20 mouse cellular contexts compared by ENCODE assay signal in the genomic region with DNA sequence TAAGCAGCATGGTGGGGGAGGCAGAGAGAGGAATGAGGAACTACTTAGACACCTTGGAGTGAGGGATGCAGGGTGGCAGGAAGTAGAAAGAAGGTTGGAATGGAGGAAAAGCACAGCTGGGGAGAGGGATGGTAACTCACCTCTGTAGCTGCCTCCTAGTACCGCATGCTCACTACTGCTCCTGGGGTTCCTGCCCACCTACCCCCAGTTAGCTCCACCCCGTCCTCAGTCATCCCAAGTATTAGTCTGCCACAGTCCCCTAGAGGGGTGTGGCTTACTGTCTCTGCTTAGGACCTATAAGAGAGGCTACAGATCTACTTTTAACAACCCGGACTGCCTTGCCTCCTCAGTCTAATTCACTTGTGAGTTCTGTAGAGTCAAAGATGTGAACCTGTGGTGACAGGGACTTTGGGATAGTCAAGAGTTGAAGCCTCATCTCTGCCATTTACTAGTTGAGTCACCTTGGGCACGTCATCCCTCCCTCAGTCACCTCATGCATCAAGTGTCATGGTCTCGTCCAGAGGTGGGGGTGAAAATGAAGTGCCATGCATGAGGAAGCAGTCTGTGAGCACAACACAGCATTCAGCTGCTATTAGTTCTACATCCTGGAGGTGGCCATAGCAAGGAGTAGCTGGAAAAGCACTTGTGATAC. TPM values are rescaled to one million over a fixed set of nuclear protein-coding genes. Genes with fewer than 3 reads are reported as not detected.
A peak's percentile ranks its signal among the peaks of the same experiment; 100 is the strongest.
DNase-seq lines count a peak whose midpoint lies in the region; ATAC-seq and TF ChIP-seq lines count a peak whose summit lies in the region.
"Had no signal": no experiment of that assay in that cellular context is flagged by ENCODE, and none has a peak within 500 bp of the region (broad histone marks: within the 10 kb centered on the region; RNA-seq: fewer than 3 reads in every experiment).

No protein-coding gene starts in this region.

- H3K9ac ChIP-seq in lung, embryonic 15.5 days = no peak overlapping the region
- H3K9ac ChIP-seq in liver, postnatal 0 days (replicated peaks) = no peak overlapping the region
- H3K9ac ChIP-seq: embryonic facial prominence, embryonic 15.5 days had no signal

- no peak for DNase-seq in lung, postnatal 10 days
- DNase-seq in testis, postnatal 14 days (ENCODE audit: low spot score) = no peak
- peak; percentile 48 for DNase-seq in ZHBTc4 (ENCODE audit: low read depth, low spot score)
- DNase-seq in liver, postnatal 0 days = no peak
- DNase-seq in cerebellum, postnatal 10 days = no peak
- DNase-seq: adrenal gland, postnatal 10 days; cerebellum, adult 11-12 months; cerebellum, postnatal 25 days; gastrocnemius, adult 2 months; heart, adult 11 months; lung, adult 18-20 months; midbrain, embryonic 14.5 days; right cerebral cortex, adult 18-20 months; thymus, adult 2 months had no signal

- H3K9me3 ChIP-seq in lung, embryonic 15.5 days = no peaks in the 10 kb centered on the region
- no peaks in the 10 kb centered on the region for H3K9me3 ChIP-seq in liver, postnatal 0 days (ENCODE audit: low read length)
- H3K9me3 ChIP-seq: embryonic facial prominence, embryonic 15.5 days; heart, embryonic 13.5 days; hindbrain, embryonic 13.5 days; limb, embryonic 10.5 days had no signal

- H3K4me1 ChIP-seq in lung, embryonic 15.5 days = peaks cover 6% of the 10 kb centered on the region
- H3K4me1 ChIP-seq in testis, adult 2 months (ENCODE audit: control insufficient read depth, insufficient read depth, low read length) = peaks cover 27% of the 10 kb centered on the region
- H3K4me1 ChIP-seq in liver, postnatal 0 days (ENCODE audit: insufficient read depth) = 0 out of 2 replicates have a peak, but pooled peaks cover 13% of the 10 kb centered on the region

- TF ChIP-seq POLR2A in testis, adult 2 months (IDR thresholded peaks at IDR 0.05; ENCODE audit: control insufficient read depth, low read depth, low read length) = no peak

- H3K27ac ChIP-seq in lung, embryonic 15.5 days = 0 out of 2 replicates have a peak overlapping the region, but pooled peaks have one; percentile 8
- H3K27ac ChIP-seq in testis, adult 2 months (ENCODE audit: control insufficient read depth, insufficient read depth, low read depth, low read length) = peak overlapping the region; percentile 19; the same call in 1 of the 2 replicates
- no peak overlapping the region for H3K27ac ChIP-seq in liver, postnatal 0 days (ENCODE audit: low read depth)
- H3K27ac ChIP-seq: embryonic facial prominence, embryonic 15.5 days; gastrocnemius, adult 2 months; heart, embryonic 13.5 days; hindbrain, embryonic 13.5 days; limb, embryonic 10.5 days had no signal

- no peak for TF ChIP-seq EP300 in liver, postnatal 0 days (IDR thresholded peaks at IDR 0.05; ENCODE audit: low read depth)

- no peak overlapping the region for H3K4me2 ChIP-seq in lung, embryonic 15.5 days
- H3K4me2 ChIP-seq in liver, postnatal 0 days (ENCODE audit: low read depth, low read length) = no peak overlapping the region
- H3K4me2 ChIP-seq: embryonic facial prominence, embryonic 15.5 days; heart, embryonic 13.5 days; hindbrain, embryonic 13.5 days had no signal

- ATAC-seq in lung, embryonic 15.5 days (ENCODE audit: borderline replicate concordance, extremely low read depth, low FRiP score, low TSS enrichment) = no peak
- ATAC-seq in liver, postnatal 0 days = no peak

- 34% methylated on average over 5 of the region's 5 CpGs for WGBS in lung, embryonic 15.5 days
- WGBS in liver, postnatal 0 days (ENCODE audit: insufficient replicate concordance) = 59% methylated on average over 5 of the region's 5 CpGs

- H3K36me3 ChIP-seq in lung, embryonic 15.5 days = no peaks in the 10 kb centered on the region
- no peaks in the 10 kb centered on the region; the same call in none of the 2 replicates for H3K36me3 ChIP-seq in testis, adult 2 months (ENCODE audit: control insufficient read depth, insufficient read depth, low read length)
- no peaks in the 10 kb centered on the region for H3K36me3 ChIP-seq in liver, postnatal 0 days (replicated peaks; ENCODE audit: insufficient read depth, low read length)
- H3K36me3 ChIP-seq: embryonic facial prominence, embryonic 15.5 days; heart, embryonic 13.5 days; hindbrain, embryonic 13.5 days; limb, embryonic 10.5 days had no signal

- TF ChIP-seq CTCF in testis, adult 2 months (IDR thresholded peaks at IDR 0.05; ENCODE audit: control insufficient read depth, insufficient read depth, insufficient replicate concordance, low read depth, low read length) = no peak
- TF ChIP-seq CTCF in liver, postnatal 0 days (IDR thresholded peaks at IDR 0.05; ENCODE audit: low read depth) = no peak

- H3K4me3 ChIP-seq in lung, embryonic 15.5 days = no peak overlapping the region
- H3K4me3 ChIP-seq in testis, adult 2 months (ENCODE audit: control insufficient read depth, low read depth, low read length) = peak overlapping the region; percentile 77
- H3K4me3 ChIP-seq in liver, postnatal 0 days (ENCODE audit: low read depth, low read length) = no peak overlapping the region
- H3K4me3 ChIP-seq: embryonic facial prominence, embryonic 15.5 days; gastrocnemius, adult 2 months; heart, embryonic 13.5 days; hindbrain, embryonic 13.5 days; limb, embryonic 10.5 days had no signal

- H3K27me3 ChIP-seq in lung, embryonic 15.5 days = no peaks in the 10 kb centered on the region
- no peaks in the 10 kb centered on the region for H3K27me3 ChIP-seq in testis, adult 2 months (ENCODE audit: control insufficient read depth, insufficient read depth, low read length)
- H3K27me3 ChIP-seq in liver, postnatal 0 days (ENCODE audit: insufficient read depth, low read length) = no peaks in the 10 kb centered on the region
- H3K27me3 ChIP-seq: embryonic facial prominence, embryonic 15.5 days; hindbrain, embryonic 13.5 days had no signal

RNA-seq across cellular contexts. Expression of gene Kmt2b, which starts 4.4 kb away (rescaled TPM):
- 8.4 and 10.0 TPM in 2 replicates for polyA plus RNA-seq in lung, embryonic 15.5 days (2015; fragmentation: Nextera tagmentation; extraction: Ambion mirVana)
- 56.1 and 61.0 TPM in 2 replicates for polyA plus RNA-seq in testis, adult 2 months (2012; rRNA removed)
- polyA plus RNA-seq in liver, postnatal 0 days (2015; fragmentation: Nextera tagmentation; extraction: Ambion mirVana) = 1.9 and 3.1 TPM in 2 replicates

RNA-seq across cellular contexts. Expression of gene Zbtb32, which starts 5.8 kb away (rescaled TPM):
- 2.3 and 3.7 TPM in 2 replicates for polyA plus RNA-seq in lung, embryonic 15.5 days (2015; fragmentation: Nextera tagmentation; extraction: Ambion mirVana)
- polyA plus RNA-seq in testis, adult 2 months (2012; rRNA removed) = 180 and 203 TPM in 2 replicates
- polyA plus RNA-seq in liver, postnatal 0 days (2015; fragmentation: Nextera tagmentation; extraction: Ambion mirVana) = 0.53 and 1.2 TPM in 2 replicates

RNA-seq across cellular contexts. Expression of gene Upk1a, which starts 19.7 kb away (rescaled TPM):
- 0.88 and 1.4 TPM in 2 replicates for polyA plus RNA-seq in lung, embryonic 15.5 days (2015; fragmentation: Nextera tagmentation; extraction: Ambion mirVana)
- 6.5 TPM in 2 replicates for polyA plus RNA-seq in testis, adult 2 months (2012; rRNA removed)
- polyA plus RNA-seq in liver, postnatal 0 days (2015; fragmentation: Nextera tagmentation; extraction: Ambion mirVana) = 0.07 and 0.14 TPM in 2 replicates

RNA-seq across cellular contexts. Expression of gene Igflr1, which starts 27.7 kb away (rescaled TPM):
- 4.6 and 5.0 TPM in 2 replicates for polyA plus RNA-seq in lung, embryonic 15.5 days (2015; fragmentation: Nextera tagmentation; extraction: Ambion mirVana)
- polyA plus RNA-seq in testis, adult 2 months (2012; rRNA removed) = 0.80 and 1.0 TPM in 2 replicates
- polyA plus RNA-seq in liver, postnatal 0 days (2015; fragmentation: Nextera tagmentation; extraction: Ambion mirVana) = 0.52 and 1.2 TPM in 2 replicates

RNA-seq across cellular contexts. Expression of gene Psenen, which starts 29.5 kb away (rescaled TPM):
- 119 and 124 TPM in 2 replicates for polyA plus RNA-seq in lung, embryonic 15.5 days (2015; fragmentation: Nextera tagmentation; extraction: Ambion mirVana)
- polyA plus RNA-seq in testis, adult 2 months (2012; rRNA removed) = 147 and 167 TPM in 2 replicates
- polyA plus RNA-seq in liver, postnatal 0 days (2015; fragmentation: Nextera tagmentation; extraction: Ambion mirVana) = 85.3 and 94.5 TPM in 2 replicates

Comparison
In these comparisons a context has a peak if more than half of its experiments do, and no peak if none do; other contexts are left out.
1. RNA of gene Zbtb32, which starts 5.8 kb away (polyA plus RNA-seq): 180 to 203 TPM in testis, adult 2 months; 2.3 to 3.7 TPM in lung, embryonic 15.5 days and 0.53 to 1.2 TPM in liver, postnatal 0 days; every median in the first group is over 10 times any median in the second.